Mouse (Mus musculus): ENCODE data around the gene Gm5751.
"Not testable (repeated sequence)": the region's sequence is repeated elsewhere in the genome, so short reads cannot be mapped to it uniquely, and the experiment has no call there.

Gm5751 gene

DNA sequence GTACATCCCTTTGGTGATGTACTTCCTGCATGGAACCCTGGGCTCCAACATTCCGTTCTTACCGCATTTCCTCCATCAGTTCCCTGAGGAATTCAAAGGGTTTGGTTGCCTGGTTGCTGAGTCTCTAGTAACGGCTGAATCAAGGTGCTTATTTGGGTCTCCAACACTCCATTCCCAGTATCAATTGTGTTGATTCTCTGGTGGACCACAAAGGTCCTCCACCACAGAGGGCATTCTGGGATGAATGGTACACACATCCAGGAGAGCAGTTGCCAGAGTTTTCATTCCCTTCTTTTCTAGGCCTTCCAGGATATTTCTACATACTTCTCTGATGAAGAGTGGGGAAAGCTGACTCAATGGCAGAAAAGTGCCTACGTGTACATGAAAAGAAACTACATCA is at the start of gene Gm5751:
TSS of gene Gm5751 (plus strand) at position 301 of the 400 bp plus-strand sequence.
- not testable (repeated sequence) for DNase-seq

- peak; percentile 48 for DNase-seq
Observed at GRCm38 (mm10) chrX:8832043-8832442, 42.0 kb upstream of the Gm5751 start.

DNA sequence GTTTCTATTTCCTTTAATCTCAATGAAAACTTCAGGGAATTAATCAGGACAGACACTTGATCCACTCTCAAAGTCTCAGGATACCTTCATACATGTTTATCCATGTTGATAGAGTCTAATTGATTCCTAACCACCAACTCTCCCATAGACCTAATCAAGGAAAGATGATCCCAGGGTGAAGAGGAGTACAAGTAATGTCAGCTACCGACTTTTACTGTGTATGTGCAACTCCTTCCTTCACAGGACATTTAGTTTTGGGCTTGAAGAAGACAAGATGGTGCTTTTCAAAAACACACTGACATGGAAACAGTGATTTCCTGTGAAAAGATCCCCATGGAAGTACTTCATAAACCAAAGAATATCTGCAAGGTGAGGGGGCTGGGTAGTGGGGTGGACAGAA is 30.4 kb upstream of the Gm5751 start, which contains the start of gene Gm6592:
TSS of gene Gm6592 (plus strand) at position 301 of the 400 bp plus-strand sequence.
- no peak for DNase-seq

- no peak for DNase-seq
Observed at GRCm38 (mm10) chrX:8852486-8852885, 21.6 kb upstream of the Gm5751 start.

GRCm38 (mm10) chrX:8864331-8864730 is 9.7 kb upstream of the Gm5751 start:
- DNase-seq, result peak; percentile 67

- no peak for DNase-seq
Observed at GRCm38 (mm10) chrX:8884336-8884735, 10.3 kb downstream of the Gm5751 start.

- no peak for DNase-seq
Observed at GRCm38 (mm10) chrX:8891975-8892342, 17.9 kb downstream of the Gm5751 start.

DNA sequence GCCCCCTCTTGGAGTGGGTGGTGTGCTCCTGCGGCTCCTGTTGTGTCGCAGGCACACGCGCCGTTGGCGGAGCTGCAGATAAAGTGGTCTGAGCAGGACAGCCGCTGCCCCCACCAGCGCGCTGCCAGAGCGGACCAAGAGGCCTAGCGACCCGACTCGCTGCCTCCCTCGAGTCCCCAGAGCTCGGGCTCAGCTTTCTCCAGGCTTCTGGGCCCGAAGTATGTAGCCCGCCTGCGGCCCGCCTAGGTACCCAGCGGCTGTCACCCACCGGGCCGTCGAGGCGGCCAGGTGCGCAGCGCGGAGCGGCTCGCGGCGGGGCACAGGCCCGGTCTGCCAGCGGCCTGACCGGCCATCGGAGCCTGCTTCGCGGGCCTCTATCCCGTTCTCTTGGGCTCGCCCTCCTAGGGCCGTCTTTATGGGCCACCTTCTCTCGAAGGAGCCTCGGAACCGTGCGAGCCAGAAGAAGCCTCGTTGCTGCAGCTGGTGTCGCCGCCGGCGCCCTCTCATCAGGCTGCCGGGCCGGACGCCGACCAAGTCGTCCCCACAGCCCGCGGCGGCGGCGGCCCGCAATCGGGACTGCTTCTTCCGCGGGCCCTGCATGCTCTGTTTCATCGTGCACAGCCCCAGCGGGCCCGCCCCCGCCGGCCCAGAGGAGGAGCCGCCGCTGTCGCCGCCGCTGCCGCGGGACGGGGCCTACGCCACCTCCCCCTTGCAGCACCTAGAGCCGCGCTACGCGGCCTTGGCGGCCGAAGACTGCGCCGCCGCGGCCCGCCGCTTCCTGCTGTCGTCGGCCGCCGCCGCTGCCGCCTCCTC is 18.5 kb downstream of the Gm5751 start, which contains the start of gene B630019K06Rik:
TSS of gene B630019K06Rik (plus strand) at position 40 of the 813 bp plus-strand sequence.
- peak; percentile 58 for DNase-seq

DNA sequence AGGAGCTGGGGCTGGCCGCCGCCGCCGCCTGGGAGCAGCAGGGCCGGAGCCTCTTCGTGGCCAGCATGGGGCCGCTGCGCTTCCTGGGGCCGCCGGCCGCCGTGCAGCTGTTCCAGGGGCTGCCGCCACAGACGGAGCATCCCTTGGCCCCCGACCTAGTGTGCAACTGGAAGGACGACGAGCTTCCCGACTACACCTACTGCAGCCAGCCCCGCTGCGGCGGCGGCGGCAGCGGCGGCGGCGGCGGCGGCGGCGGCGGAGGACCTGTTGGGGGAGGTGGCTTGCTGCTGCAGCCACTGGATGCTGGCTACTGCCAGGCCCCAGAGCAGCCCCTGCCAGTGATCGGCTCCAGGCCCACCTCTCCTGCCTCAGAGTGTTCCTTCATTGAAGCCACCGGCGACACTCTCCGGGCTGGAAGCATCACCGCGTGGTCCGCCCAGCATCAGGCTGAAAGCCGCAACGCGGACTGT is 19.2 kb downstream of the Gm5751 start:
- peak; percentile 29 for DNase-seq

- no peak for DNase-seq
Observed at GRCm38 (mm10) chrX:8900823-8901222, 26.8 kb downstream of the Gm5751 start.

DNA sequence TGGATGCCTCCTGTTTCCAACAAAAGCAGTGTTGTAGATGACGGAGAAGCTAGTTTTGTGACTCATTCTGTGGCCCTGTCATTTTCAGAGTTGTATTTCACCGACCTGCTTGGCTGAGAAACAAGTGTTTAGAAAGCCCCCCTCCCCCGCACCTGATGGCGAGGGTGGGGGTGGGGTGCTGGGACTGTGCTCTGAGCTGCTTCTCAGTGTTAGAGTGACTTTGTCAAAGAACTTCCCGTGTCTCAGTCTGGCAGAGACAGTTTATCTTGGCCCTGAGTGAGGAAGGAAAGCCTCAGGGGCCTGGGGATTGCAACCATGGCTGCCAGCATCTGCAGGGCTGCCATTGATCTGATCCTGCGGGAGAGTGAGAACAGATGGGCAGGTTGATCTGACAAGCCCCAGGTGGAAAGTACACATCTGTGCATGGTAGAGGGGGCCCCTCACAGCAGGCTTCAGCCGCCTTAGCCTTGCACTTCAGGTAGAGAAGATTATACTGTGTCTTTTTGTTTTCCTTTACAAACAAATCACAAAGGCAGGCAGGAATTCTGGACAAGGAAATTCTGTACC is 27.9 kb downstream of the Gm5751 start:
- DNase-seq, result no peak

DNA sequence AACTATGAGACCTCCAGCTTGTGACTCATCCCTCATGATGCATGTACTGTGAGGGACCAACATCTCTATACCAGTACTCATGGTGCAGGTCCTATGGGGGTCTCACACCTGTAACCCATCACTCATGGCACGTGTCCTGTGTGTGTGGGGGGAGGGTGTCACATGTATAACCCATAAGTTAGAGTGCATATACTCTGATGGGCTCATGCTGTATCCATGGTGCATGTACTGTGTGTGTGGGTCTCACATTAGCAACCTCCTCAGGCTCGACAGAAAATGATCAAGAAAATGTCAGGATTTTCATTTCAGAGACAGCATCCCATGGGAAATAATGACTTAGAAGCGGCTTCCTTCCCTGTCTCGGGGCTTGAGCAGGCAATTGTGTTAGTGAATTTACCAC is 47.0 kb downstream of the Gm5751 start:
- no peak for DNase-seq

GRCm38 (mm10) chrX:8921813-8922607 is 48.0 kb downstream of the Gm5751 start:
- no peak for DNase-seq

DNA sequence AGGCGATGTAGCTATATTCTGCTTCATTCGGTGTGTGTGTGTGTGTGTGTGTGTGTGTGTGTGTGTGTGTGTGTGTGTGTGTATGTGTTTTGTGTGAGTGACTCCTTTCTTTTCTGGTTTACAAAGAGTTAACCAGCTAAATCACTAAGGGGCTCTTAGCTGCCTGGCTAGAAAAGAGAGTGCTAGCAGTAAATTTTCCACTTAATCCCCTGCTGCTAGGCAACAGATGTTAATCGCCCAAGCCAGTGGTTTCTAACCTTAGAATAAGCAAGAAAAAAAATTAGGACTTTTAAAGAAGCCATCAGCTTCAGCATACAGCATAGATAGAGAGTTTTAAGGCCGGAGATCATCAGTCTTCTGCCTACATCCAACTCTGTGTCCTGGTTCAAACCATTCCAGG is 53.3 kb downstream of the Gm5751 start:
- no peak for DNase-seq

All from right cerebral cortex, postnatal 25 days (tissue).